Mouse (Mus musculus) forebrain, embryonic 11.5 days (tissue): ENCODE measurements around the gene Clcf1. TPM values are rescaled to one million over a fixed set of nuclear protein-coding genes. Genes with fewer than 3 reads are reported as not detected.

Experiments used
- ATAC-seq: fragments of 200-750 bp; cut with Nextera tagmentation; replicated peaks from 2 replicates; pipeline ENCODE4 v1.8.0; 2017; ENCODE audit warnings: moderate TSS enrichment; ENCODE audit not compliant: low FRiP score
- DNase-seq: peaks from one replicate; pipeline ENCODE4 v3.0.0-alpha.2; 2017; ENCODE audit warnings: low spot score
- H3K27ac ChIP-seq: fragments of 300-500 bp; sonication (generic); 2 replicates; pipeline ENCODE4 v1.5.1; 2014; ENCODE audit warnings: low read depth, low read length
- H3K27me3 ChIP-seq: fragments of 300-500 bp; sonication (generic); 2 replicates; pipeline ENCODE4 v1.6.1; 2014; ENCODE audit warnings: mild to moderate bottlenecking, low read length, mixed read lengths; ENCODE audit not compliant: control insufficient read depth, insufficient read depth
- H3K36me3 ChIP-seq: fragments of 300-500 bp; sonication (generic); 2 replicates; pipeline ENCODE4 v1.6.1; 2014; ENCODE audit warnings: mild to moderate bottlenecking, low read length, moderate library complexity, mixed read lengths; ENCODE audit not compliant: control insufficient read depth, insufficient read depth
- H3K4me1 ChIP-seq: fragments of 300-500 bp; sonication (generic); replicated peaks from 2 replicates; pipeline ENCODE4 v1.6.1; 2014; ENCODE audit warnings: low read length, mixed read lengths; ENCODE audit not compliant: control insufficient read depth, insufficient read depth
- H3K4me2 ChIP-seq: fragments of 300-500 bp; sonication (generic); 2 replicates; pipeline ENCODE4 v1.6.1; 2014; ENCODE audit warnings: low read depth, mild to moderate bottlenecking, low read length, moderate library complexity, mixed read lengths; ENCODE audit not compliant: severe bottlenecking
- H3K4me3 ChIP-seq: fragments of 300-500 bp; sonication (generic); 2 replicates; pipeline ENCODE4 v1.5.1; 2014; ENCODE audit warnings: low read depth, low read length
- H3K9ac ChIP-seq: fragments of 300-500 bp; sonication (generic); 2 replicates; pipeline ENCODE4 v1.6.1; 2014; ENCODE audit warnings: low read length
- H3K9me3 ChIP-seq: fragments of 300-500 bp; sonication (generic); 2 replicates; pipeline ENCODE4 v1.6.1; 2016; ENCODE audit warnings: low read length, mixed read lengths; ENCODE audit not compliant: control insufficient read depth
- WGBS: fragments of 180-500 bp; shearing (Covaris S2); extraction: QIAGEN DNeasy Blood & Tissue Kit; methylation state at CpG from one replicate; pipeline ENCODE4 v1.1.7; 2014; 5-methylcytosine and 5-hydroxymethylcytosine counted together
- polyA plus RNA-seq: library from polyadenylated mRNA; unstranded; fragments of >200 nt; fragmentation: Nextera tagmentation; extraction: Ambion mirVana; gene quantifications from 2 replicates; pipeline ENCODE4 v1.2.1, GENCODE M21; 2014

Clcf1 gene
- polyA plus RNA-seq, 1 experiment from 2014 or later, result 1.8 TPM

GRCm38 (mm10) chr19:4262756-4263155 is 48.7 kb downstream of the Clcf1 start:
- H3K9ac ChIP-seq, result no peak overlapping the region
- H3K27me3 ChIP-seq, result 0 out of 2 replicates have a peak, but pooled peaks cover under 1% of the 10 kb centered on the region
- DNase-seq (no peak), ATAC-seq (no peak)
- no peaks in the 10 kb centered on the region for H3K9me3 ChIP-seq
- 85% methylated on average over 6 of the region's 6 CpGs for WGBS
- H3K27ac ChIP-seq, result no peak overlapping the region
- no peak overlapping the region for H3K4me2 ChIP-seq
- H3K36me3 ChIP-seq, result no peaks in the 10 kb centered on the region
- H3K4me1 ChIP-seq, result no peaks in the 10 kb centered on the region; the same call in 1 of the 2 replicates
- H3K4me3 ChIP-seq, result no peak overlapping the region

- Histone ChIP-seq H3K27me3 (peaks cover 4% of the 10 kb centered on the region; the same call in 1 of the 2 replicates), H3K9me3 (no peaks in the 10 kb centered on the region), H3K4me1 (0 out of 2 replicates have a peak, but pooled peaks cover under 1% of the 10 kb centered on the region), H3K27ac (no peak overlapping the region), H3K36me3 (no peaks in the 10 kb centered on the region), H3K4me2 (no peak overlapping the region), H3K9ac (no peak overlapping the region), H3K4me3 (no peak overlapping the region)
- DNase-seq (peak; percentile 49), ATAC-seq (no peak)
- 73% methylated on average over 14 of the region's 14 CpGs for WGBS
Observed at GRCm38 (mm10) chr19:4263702-4264101, 49.7 kb downstream of the Clcf1 start.

- Histone ChIP-seq H3K4me3 (no peak overlapping the region), H3K4me2 (no peak overlapping the region), H3K9ac (no peak overlapping the region), H3K9me3 (no peaks in the 10 kb centered on the region), H3K36me3 (no peaks in the 10 kb centered on the region), H3K27ac (no peak overlapping the region), H3K27me3 (peaks cover 4% of the 10 kb centered on the region; the same call in 1 of the 2 replicates), H3K4me1 (peaks cover 4% of the 10 kb centered on the region; the same call in 1 of the 2 replicates)
- no peak for ATAC-seq
- DNase-seq, result peak; percentile 35
- 90% methylated on average over 6 of the region's 6 CpGs for WGBS
Observed at GRCm38 (mm10) chr19:4264171-4264780, 50.2 kb downstream of the Clcf1 start.

GRCm38 (mm10) chr19:4265956-4266355 is 51.9 kb downstream of the Clcf1 start:
- DNase-seq, result peak; percentile 46
- no peak overlapping the region for H3K4me3 ChIP-seq
- no peak for ATAC-seq
- H3K9ac ChIP-seq, result no peak overlapping the region
- no peak overlapping the region for H3K4me2 ChIP-seq
- H3K27me3 ChIP-seq, result peaks cover 4% of the 10 kb centered on the region; the same call in 1 of the 2 replicates
- H3K4me1 ChIP-seq, result peaks cover 4% of the 10 kb centered on the region; the same call in 1 of the 2 replicates
- WGBS, result 69% methylated on average over 4 of the region's 4 CpGs
- H3K9me3 ChIP-seq, result no peaks in the 10 kb centered on the region
- H3K27ac ChIP-seq, result no peak overlapping the region
- H3K36me3 ChIP-seq, result no peaks in the 10 kb centered on the region

- no peaks in the 10 kb centered on the region for H3K36me3 ChIP-seq
- H3K9ac ChIP-seq, result peak within 1 kb of the TSS; percentile 35
- peak within 1 kb of the TSS; percentile 55 for H3K4me2 ChIP-seq
- no peak within 1 kb of the TSS for H3K27ac ChIP-seq
- DNase-seq (peak; percentile 51), ATAC-seq (no peak; the same call in 1 of the 2 replicates)
- H3K4me1 ChIP-seq, result peaks cover 4% of the 10 kb centered on the region; the same call in 1 of the 2 replicates
- H3K27me3 ChIP-seq, result peaks cover 4% of the 10 kb centered on the region; the same call in 1 of the 2 replicates
- H3K4me3 ChIP-seq, result peak within 1 kb of the TSS; percentile 24
- WGBS, result 5% methylated on average over 46 of the region's 46 CpGs
- no peaks in the 10 kb centered on the region for H3K9me3 ChIP-seq
Observed at GRCm38 (mm10) chr19:4268566-4269361, 54.7 kb downstream of the Clcf1 start, which contains the start of gene Ssh3. TSS of gene Ssh3 (minus strand) at chr19:4269180.

GRCm38 (mm10) chr19:4270187-4270586 is 56.1 kb downstream of the Clcf1 start:
- H3K36me3 ChIP-seq, result no peaks in the 10 kb centered on the region
- DNase-seq (peak; percentile 44), ATAC-seq (no peak)
- H3K4me2 ChIP-seq, result no peak overlapping the region
- no peak overlapping the region for H3K27ac ChIP-seq
- peaks cover 4% of the 10 kb centered on the region; the same call in 1 of the 2 replicates for H3K4me1 ChIP-seq
- no peak overlapping the region for H3K9ac ChIP-seq
- H3K4me3 ChIP-seq, result no peak overlapping the region
- H3K27me3 ChIP-seq, result peaks cover 4% of the 10 kb centered on the region; the same call in 1 of the 2 replicates
- H3K9me3 ChIP-seq, result no peaks in the 10 kb centered on the region
- WGBS, result 74% methylated on average over 6 of the region's 6 CpGs

GRCm38 (mm10) chr19:4270972-4271371 is 56.9 kb downstream of the Clcf1 start:
- Histone ChIP-seq H3K9ac (no peak overlapping the region), H3K36me3 (no peaks in the 10 kb centered on the region), H3K4me1 (peaks cover 4% of the 10 kb centered on the region; the same call in 1 of the 2 replicates), H3K9me3 (peaks cover 2% of the 10 kb centered on the region; the same call in 1 of the 2 replicates), H3K4me2 (no peak overlapping the region), H3K4me3 (no peak overlapping the region), H3K27ac (no peak overlapping the region), H3K27me3 (peaks cover 4% of the 10 kb centered on the region; the same call in 1 of the 2 replicates)
- DNase-seq (peak; percentile 35), ATAC-seq (no peak)
- 90% methylated on average over 11 of the region's 11 CpGs for WGBS
